Mouse (Mus musculus) monocyte, adult 59 days (primary cell): ENCODE measurements around the gene Btnl10. TPM values are rescaled to one million over a fixed set of nuclear protein-coding genes. Genes with fewer than 3 reads are reported as not detected.

Experiments
- total RNA-seq, 2 experiments: library from RNA; stranded (reverse); gene quantifications; one replicate each; pipeline ENCODE4 v1.2.4; 2023

Gene Btnl10
- total RNA-seq, result not detected

GRCm38 (mm10) chr11:58917745-58918366, at the start of gene Btnl10:
Btnl10 (plus strand) TSS chr11:58917908.

GRCm38 (mm10) chr11:58903511-58904409, 13.9 kb upstream of the Btnl10 start, which contains the start of gene Zfp39:
Zfp39 (minus strand) TSS chr11:58904225.

GRCm38 (mm10) chr11:58938322-58939087, 20.8 kb downstream of the Btnl10 start, which contains the start of gene Rnf187:
Rnf187 (minus strand) TSS chr11:58938916.

GRCm38 (mm10) chr11:58948542-58949479, 31.1 kb downstream of the Btnl10 start, which contains the start of gene Hist3h2ba:
Hist3h2ba (plus strand) TSS chr11:58948920.

GRCm38 (mm10) chr11:58954420-58955142, 36.9 kb downstream of the Btnl10 start, which contains the start of the genes Hist3h2a and Trim17:
Hist3h2a (plus strand) TSS chr11:58954685.
Trim17 (plus strand) TSS chr11:58954685.

Other genes with a start within 250 kb of the Btnl10 start
- not detected for gene Olfr320, start 236.8 kb upstream of the Btnl10 start, total RNA-seq
- not detected for gene Olfr319, start 218.7 kb upstream of the Btnl10 start, total RNA-seq
- not detected for gene Olfr318, start 193.9 kb upstream of the Btnl10 start, total RNA-seq
- not detected for gene Olfr317, start 178.7 kb upstream of the Btnl10 start, total RNA-seq
- gene Olfr316, start 165.2 kb upstream of the Btnl10 start, total RNA-seq, result not detected
- not detected for gene Olfr315, start 144.7 kb upstream of the Btnl10 start, total RNA-seq
- not detected for gene Olfr314, start 135.0 kb upstream of the Btnl10 start, total RNA-seq
- gene Fam183b, start 115.9 kb upstream of the Btnl10 start, total RNA-seq, result not detected
- not detected for gene Olfr313, start 102.9 kb upstream of the Btnl10 start, total RNA-seq
- not detected for gene Olfr312, start 88.7 kb upstream of the Btnl10 start, total RNA-seq
- gene Olfr311, start 78.7 kb upstream of the Btnl10 start, total RNA-seq, result not detected
- gene Gm12258, start 70.8 kb upstream of the Btnl10 start, total RNA-seq, result 1 to 10 TPM; 2.1 to 3.3 TPM
- 1 to 10 TPM; 2.8 to 2.9 TPM for gene 2810021J22Rik, start 50.7 kb upstream of the Btnl10 start, total RNA-seq
- gene Zfp39, start 13.7 kb upstream of the Btnl10 start, total RNA-seq, result 1 to 10 TPM; 5.3 to 5.6 TPM
- 10 to 100 TPM; 79.4 to 81.0 TPM for gene Rnf187, start 21.0 kb downstream of the Btnl10 start, total RNA-seq
- gene Hist3h2ba, start 31.0 kb downstream of the Btnl10 start, total RNA-seq, result 1 to 10 TPM; 3.2 TPM
- 10 to 100 TPM; 29.4 to 31.8 TPM for gene Hist3h2a, start 36.8 kb downstream of the Btnl10 start, total RNA-seq
- gene Trim17, start 36.8 kb downstream of the Btnl10 start, total RNA-seq, result under 1 TPM; 0.13 to 0.21 TPM
- 10 to 100 TPM; 40.7 to 41.1 TPM for gene Trim11, start 60.2 kb downstream of the Btnl10 start, total RNA-seq
- under 1 TPM in 1 of 2 experiments, not detected in 1; 0.16 TPM for gene Obscn, start 218.5 kb downstream of the Btnl10 start, total RNA-seq
- 10 to 100 TPM in 1 of 2 experiments, 1 to 10 TPM in 1; 9.9 to 10.6 TPM for gene Iba57, start 245.8 kb downstream of the Btnl10 start, total RNA-seq